Mouse (Mus musculus) C2C12 (cell line): Measurements from ENCODE around the gene Unc79. TPM values are rescaled to one million over a fixed set of nuclear protein-coding genes. Genes with fewer than 3 reads are reported as not detected.

Source experiments
- H3K27me3 ChIP-seq: one replicate; pipeline ENCODE4 v1.6.1; 2011; ENCODE audit not compliant: control insufficient read depth, insufficient read depth, insufficient read length
- H3K36me3 ChIP-seq: one replicate; pipeline ENCODE4 v1.6.1; 2011; ENCODE audit not compliant: control insufficient read depth, insufficient read depth
- H3K4me3 ChIP-seq: one replicate; pipeline ENCODE4 v1.5.1; 2011; ENCODE audit warnings: mild to moderate bottlenecking, control low read depth; ENCODE audit not compliant: poor library complexity, insufficient read depth, severe bottlenecking
- H3K79me2 ChIP-seq: one replicate; pipeline ENCODE4 v1.6.1; 2011; ENCODE audit not compliant: control insufficient read depth, insufficient read depth
- H3K79me3 ChIP-seq: one replicate; pipeline ENCODE4 v1.6.1; 2011; ENCODE audit warnings: low read depth, control low read depth
- H3ac ChIP-seq: one replicate; pipeline ENCODE3; 2011; ENCODE audit warnings: low read depth; ENCODE audit not compliant: control insufficient read depth, insufficient read length
- CEBPB ChIP-seq: IDR thresholded peaks from one replicate; pipeline ENCODE4 v1.6.1; 2011; ENCODE audit warnings: low read depth, mild to moderate bottlenecking, control low read depth, moderate library complexity
- CTCF ChIP-seq: IDR thresholded peaks from one replicate; pipeline ENCODE4 v1.5.1; 2011; ENCODE audit not compliant: control insufficient read depth, insufficient read depth, insufficient read length
- FOSL1 ChIP-seq: IDR thresholded peaks from one replicate; pipeline ENCODE4 v1.8.0; 2011; ENCODE audit warnings: mild to moderate bottlenecking, low read length; ENCODE audit not compliant: poor library complexity, insufficient read depth, severe bottlenecking
- MAX ChIP-seq: IDR thresholded peaks from one replicate; pipeline ENCODE4 v1.6.1; 2011; ENCODE audit warnings: mild to moderate bottlenecking, control low read depth
- MYOD1 ChIP-seq: IDR thresholded peaks from one replicate; pipeline ENCODE4 v1.6.1; 2011; ENCODE audit warnings: low read depth; ENCODE audit not compliant: control insufficient read depth, insufficient read length
- MYOG ChIP-seq: IDR thresholded peaks from one replicate; pipeline ENCODE4 v1.6.1; 2011; ENCODE audit not compliant: control insufficient read depth, insufficient read length; ENCODE audit errors: extremely low read depth
- USF1 ChIP-seq: IDR thresholded peaks from one replicate; pipeline ENCODE4 v1.6.1; 2011; ENCODE audit warnings: low read depth, mild to moderate bottlenecking, control low read depth, moderate library complexity
- polyA plus RNA-seq: library from polyadenylated mRNA; unstranded; fragments of >200 nt; fragmentation: generic; extraction: Trizol; gene quantifications from one replicate; pipeline ENCODE4 v1.2.1, GENCODE M21; 2012; ENCODE audit warnings: missing spikeins

The Unc79 gene
- polyA plus RNA-seq, 1 experiment = not detected

DNA sequence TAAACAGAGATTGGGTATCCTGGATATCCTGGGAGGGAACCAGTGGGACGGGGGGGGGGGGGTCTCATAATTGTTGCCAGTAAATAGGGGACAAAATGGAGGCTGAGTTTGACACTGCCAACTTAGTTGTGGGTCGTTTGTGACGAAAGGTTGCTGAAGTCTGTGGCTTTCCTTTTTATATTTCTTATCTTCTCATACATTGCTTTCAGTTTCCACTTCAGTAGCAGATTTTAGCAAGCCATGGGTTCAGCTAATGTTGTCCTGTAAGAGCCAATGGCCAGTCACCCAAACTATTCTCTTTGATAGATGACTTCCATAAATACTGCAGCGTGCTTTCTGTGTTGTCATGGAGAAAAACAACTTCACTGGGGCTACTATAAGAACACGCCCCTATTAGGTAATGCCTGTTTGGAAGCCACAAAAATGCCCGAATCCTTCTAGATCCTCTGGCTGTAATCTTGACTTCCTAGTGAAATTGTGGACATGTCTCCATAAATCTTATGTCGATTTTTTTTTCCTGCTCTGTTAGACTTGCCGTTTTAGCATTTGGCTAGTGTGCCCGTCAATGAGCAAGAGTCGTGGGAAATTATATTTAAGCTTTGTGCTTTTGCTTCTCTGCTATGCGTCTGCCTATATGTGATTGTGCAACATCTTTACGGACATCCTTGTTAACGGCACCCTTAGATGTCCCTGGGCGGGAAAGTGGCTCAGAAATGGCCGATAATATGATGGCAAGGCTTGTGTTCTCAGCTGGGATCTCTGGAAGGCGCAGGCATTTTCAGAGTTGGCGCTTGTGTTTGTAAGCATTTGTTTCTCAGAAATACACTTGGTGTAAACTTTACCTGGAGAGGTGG, 181.0 kb downstream of the Unc79 start:
- peaks cover 2% of the 10 kb centered on the region for H3K27me3 ChIP-seq
- H3K36me3 ChIP-seq = no peaks in the 10 kb centered on the region
- no peak overlapping the region for H3ac ChIP-seq
- TF ChIP-seq MAX (no peak), CEBPB (peak; percentile 54)
- no peaks in the 10 kb centered on the region for H3K79me3 ChIP-seq
- no peaks in the 10 kb centered on the region for H3K79me2 ChIP-seq
- no peak overlapping the region for H3K4me3 ChIP-seq

DNA sequence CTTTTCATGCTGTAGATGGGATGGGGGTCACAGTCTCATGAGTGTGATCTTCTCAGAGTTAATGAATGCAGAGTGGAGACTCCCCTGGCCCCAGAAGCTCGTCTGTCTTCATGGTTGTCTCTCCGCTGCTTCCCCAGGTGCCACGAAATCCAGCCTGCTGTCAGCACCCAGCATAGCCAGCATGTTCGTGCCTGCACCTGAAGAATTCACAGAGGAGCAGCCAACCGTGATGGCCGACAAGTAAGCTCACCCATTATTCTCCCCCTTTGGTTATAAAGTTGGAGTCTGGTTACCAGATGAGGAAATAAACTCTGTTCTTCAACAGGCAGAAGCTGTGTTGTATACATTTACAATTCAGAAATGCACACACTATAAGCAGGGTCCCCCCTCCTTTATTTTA, 182.8 kb downstream of the Unc79 start:
- TF ChIP-seq USF1 = no peak
- TF ChIP-seq MYOD1 = no peak
- TF ChIP-seq CEBPB = no peak
- TF ChIP-seq MYOG = no peak
- TF ChIP-seq CTCF = no peak
- no peak for TF ChIP-seq MAX
- no peak overlapping the region for H3K4me3 ChIP-seq

DNA sequence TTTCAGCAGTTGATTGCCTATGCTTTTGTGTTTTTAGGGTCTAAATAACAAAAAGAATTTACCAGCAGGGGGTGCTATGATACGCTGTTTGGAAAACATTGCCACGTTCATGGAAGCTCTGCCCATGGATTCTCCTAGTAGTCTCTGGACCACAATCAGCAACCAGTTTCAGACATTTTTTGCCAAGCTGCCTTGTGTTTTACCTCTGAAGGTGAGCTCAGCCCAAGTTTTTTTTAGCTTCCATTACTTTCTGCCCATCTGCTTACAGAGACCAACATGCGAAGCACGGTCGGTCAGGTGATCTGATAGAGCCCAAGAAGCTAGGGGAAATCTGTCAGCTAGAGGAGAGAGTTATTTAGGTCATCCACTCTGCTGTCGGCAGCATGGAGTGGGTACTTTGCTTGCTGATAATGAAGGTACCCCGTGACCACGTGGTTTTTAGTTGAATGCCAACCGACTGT, 193.9 kb downstream of the Unc79 start:
- no peaks in the 10 kb centered on the region for H3K36me3 ChIP-seq
- no peaks in the 10 kb centered on the region for H3K79me3 ChIP-seq
- TF ChIP-seq CEBPB = no peak
- no peak for TF ChIP-seq CTCF
- no peak for TF ChIP-seq MAX
- no peak for TF ChIP-seq MYOG
- no peak for TF ChIP-seq FOSL1
- no peak for TF ChIP-seq USF1
- no peak for TF ChIP-seq MYOD1
- no peak overlapping the region for H3ac ChIP-seq
- H3K4me3 ChIP-seq = no peak overlapping the region
- H3K27me3 ChIP-seq = no peaks in the 10 kb centered on the region
- H3K79me2 ChIP-seq = no peaks in the 10 kb centered on the region

More for the DNA sequence above, 182.8 kb downstream of the Unc79 start:
- H3K79me3 ChIP-seq = no peaks in the 10 kb centered on the region
- no peaks in the 10 kb centered on the region for H3K27me3 ChIP-seq
- no peaks in the 10 kb centered on the region for H3K79me2 ChIP-seq
- no peaks in the 10 kb centered on the region for H3K36me3 ChIP-seq
- no peak overlapping the region for H3ac ChIP-seq

DNA sequence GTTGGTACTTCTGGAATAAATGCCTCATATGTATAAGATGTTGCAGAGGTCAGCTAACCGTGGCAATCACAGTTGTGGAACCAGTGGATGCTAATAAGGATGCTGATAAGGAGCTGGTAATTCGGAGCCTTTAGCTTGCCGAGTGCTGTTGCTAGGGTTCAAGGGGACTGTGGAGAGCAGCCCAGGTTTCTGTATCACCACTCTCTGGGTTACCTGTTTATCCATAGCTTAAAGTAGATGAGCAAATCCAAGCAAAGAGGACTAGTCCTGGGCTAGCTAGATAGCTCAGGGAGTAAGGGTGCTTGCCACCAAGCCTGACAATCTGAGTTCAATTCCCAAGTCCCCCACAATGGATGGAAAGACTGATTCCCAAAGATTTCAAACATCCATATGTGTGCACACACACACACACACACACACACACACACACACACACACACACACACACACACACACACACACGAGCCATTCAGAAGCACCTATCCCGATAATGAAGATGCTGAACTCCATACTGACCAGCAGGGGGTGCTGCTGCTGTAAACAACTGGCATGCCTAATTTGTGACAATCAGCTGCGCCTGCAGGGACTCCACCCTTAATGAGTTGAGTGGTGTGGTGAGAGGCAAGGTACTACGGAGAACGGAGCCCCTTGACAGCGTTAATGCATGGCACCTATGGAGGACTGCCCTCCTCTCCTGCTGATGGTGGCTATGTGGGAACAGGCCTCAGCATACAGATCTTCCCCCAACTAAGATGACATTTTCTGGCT, 195.3 kb downstream of the Unc79 start:
- no peak for TF ChIP-seq USF1
- peak; percentile 55 for TF ChIP-seq CTCF
- no peak for TF ChIP-seq CEBPB
- TF ChIP-seq FOSL1 = no peak
- Histone ChIP-seq H3K79me3 (no peaks in the 10 kb centered on the region), H3K36me3 (no peaks in the 10 kb centered on the region), H3K79me2 (no peaks in the 10 kb centered on the region), H3K4me3 (no peak overlapping the region), H3K27me3 (no peaks in the 10 kb centered on the region), H3ac (no peak overlapping the region)

DNA sequence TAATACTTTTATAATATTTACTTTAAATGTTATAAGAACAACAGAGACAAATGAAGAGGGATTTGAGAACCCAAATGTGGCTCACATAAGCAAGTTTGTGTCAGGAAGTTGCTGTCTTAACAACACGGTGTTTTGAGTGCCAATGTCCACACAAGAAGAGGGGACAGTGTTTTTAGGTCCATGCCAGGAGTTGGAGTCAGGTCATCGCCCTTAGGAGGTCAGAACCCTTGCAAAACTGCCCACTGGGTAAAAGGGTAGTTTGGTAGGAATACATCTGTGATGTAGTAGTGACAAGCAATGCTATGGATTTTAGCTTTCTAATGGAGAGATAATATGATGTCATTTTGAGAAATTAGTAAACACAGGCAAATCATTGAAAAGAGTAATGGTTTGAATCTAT, 201.6 kb downstream of the Unc79 start:
- Histone ChIP-seq H3K4me3 (no peak overlapping the region), H3K36me3 (no peaks in the 10 kb centered on the region), H3K27me3 (no peaks in the 10 kb centered on the region), H3ac (no peak overlapping the region), H3K79me3 (no peaks in the 10 kb centered on the region), H3K79me2 (no peaks in the 10 kb centered on the region)
- TF ChIP-seq MYOD1 (no peak), FOSL1 (no peak), MYOG (no peak), USF1 (no peak), CTCF (no peak), CEBPB (no peak), MAX (no peak)

DNA sequence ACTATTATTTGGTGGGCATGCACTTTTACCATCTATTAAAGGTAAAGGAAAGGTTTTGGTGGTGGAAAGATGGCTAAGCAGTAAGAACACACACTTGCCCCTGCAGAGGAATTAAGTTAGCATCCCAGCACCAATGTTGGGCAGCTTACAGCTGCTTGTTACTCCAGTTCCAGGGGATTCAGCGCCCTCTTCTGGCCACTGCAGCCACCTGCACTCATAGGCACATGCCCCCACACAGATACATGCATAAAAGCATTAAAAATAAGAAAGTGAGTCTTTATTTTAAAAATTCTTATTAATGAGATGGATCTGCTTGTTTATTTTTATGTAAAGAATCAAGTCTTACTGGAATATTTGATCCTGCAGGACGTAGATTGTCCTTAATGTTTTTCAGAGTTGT, 206.3 kb downstream of the Unc79 start:
- TF ChIP-seq FOSL1 (no peak), CEBPB (no peak), USF1 (no peak), MAX (no peak), MYOG (no peak), CTCF (no peak), MYOD1 (no peak)
- Histone ChIP-seq H3K27me3 (no peaks in the 10 kb centered on the region), H3K79me2 (no peaks in the 10 kb centered on the region), H3ac (no peak overlapping the region), H3K79me3 (no peaks in the 10 kb centered on the region), H3K36me3 (no peaks in the 10 kb centered on the region), H3K4me3 (no peak overlapping the region)
